Mouse (Mus musculus) cerebellum, adult 11-12 months (tissue): ENCODE results near the gene Gpatch4.

ENCODE experiments used
- DNase-seq: peaks from one replicate; pipeline ENCODE4 v3.0.0; 2022

Gene Gpatch4

DNA sequence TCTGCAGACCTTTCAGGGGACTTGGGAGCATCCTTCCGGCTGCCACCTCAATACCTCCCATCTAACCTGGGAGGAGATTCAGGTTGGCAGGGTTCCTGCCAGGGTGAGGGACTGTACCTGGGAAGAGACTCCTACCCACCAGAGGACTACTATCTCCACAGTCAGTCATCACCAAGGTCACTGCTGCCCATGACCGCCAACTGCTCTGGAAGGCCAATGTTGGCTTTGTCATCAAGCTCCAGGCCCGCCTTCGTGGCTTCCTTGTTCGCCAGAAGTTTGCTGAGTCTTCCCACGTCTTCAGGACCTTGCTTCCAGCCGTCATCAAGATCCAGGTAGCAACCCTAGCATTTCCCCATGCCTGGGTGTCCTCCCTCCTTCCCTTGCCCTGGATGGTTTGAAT, 58.8 kb downstream of the Gpatch4 start:
- DNase-seq, result no peak

DNA sequence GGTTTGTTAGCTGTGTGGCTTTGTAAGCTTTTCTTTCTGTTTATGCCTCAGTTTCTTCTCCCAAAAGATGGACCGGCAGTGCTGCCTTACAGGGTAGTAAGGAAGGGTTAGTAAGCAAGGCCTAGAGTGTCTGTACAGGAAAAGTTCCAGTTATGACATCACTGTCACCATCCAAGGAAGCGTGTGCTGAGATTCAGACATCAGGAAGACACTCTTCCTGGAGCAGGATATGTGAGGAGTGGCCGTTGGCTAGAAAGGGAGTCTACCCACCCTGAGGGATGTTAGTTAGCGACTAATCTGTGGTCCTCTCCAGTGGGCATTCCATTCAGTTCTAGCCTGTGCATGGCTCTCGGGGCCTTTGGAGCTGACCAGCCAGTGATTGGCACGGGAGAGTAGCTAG, 59.3 kb downstream of the Gpatch4 start:
- DNase-seq, result no peak

DNA sequence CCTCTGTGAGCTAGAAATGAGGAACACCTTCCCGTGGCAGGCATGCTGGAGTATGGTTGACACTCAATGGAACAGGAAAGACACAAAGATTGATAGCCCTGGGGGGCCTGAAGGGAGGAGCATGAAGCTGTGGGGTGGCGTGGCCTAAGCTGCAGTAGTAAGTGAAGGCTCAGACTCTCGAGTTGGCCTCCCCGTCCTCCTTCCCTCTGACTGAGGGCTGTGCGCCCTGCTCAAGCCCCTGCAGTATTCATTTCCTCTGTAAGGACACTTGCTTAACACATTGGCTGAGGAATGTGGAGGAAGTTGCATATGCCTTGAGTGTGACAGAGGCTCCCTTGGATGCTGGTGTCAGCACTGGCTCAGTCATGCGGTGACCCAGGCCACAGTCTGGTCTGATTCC, 59.7 kb downstream of the Gpatch4 start:
- no peak for DNase-seq
